Mouse (Mus musculus): ENCODE data around the gene Srgn.

DNA sequence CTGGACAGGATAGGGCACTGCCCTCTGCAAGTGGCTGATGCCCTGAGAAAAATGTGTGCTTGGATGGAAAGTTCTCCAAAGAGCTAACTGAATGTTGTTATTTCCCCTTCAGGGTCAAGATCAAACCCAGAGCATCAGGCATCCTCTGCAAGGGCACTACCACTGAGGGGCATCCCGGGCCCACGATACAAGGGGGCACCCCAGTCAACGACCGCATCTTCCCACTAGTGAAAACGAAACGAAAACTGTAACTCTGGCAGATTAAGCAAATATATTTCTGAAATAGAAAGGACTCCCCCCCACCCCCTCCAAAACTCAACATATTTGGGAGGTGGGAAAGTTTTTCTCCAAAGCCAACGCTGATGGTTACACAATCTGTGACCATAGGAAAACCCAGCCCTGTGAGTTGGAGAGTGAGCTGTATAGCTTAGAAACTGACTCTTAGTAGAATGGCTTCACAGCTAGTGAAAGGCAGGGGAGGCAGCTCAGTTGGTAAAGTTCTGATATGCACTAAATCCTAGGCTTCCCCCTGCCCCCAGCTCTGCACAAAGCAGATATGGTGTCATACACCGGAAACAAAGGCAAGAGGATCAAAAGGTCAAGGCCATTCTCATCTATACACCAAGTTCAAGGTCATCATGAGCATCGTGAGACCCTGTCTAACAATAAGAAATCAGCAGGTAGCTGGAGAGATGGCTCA, 26.2 kb downstream of the Srgn start:
- TF ChIP-seq GATA1 (IDR thresholded peaks at IDR 0.05; ENCODE audit: low read length), result no peak
- no peak for TF ChIP-seq TAL1 (IDR thresholded peaks at IDR 0.05; ENCODE audit: low read length)

All from erythroblast, embryonic 14.5 days (primary cell).